Mouse (Mus musculus): ENCODE data around the gene Txndc15.

Gene Txndc15

GRCm38 (mm10) chr13:55732121-55732520 lies 17.7 kb downstream of the Txndc15 start:
- DNase-seq = no peak

- no peak for DNase-seq
These were observed 19.4 kb downstream of the Txndc15 start for GRCm38 (mm10) chr13:55733628-55734502.

GRCm38 (mm10) chr13:55737885-55738284 lies 23.4 kb downstream of the Txndc15 start:
- no peak for DNase-seq

GRCm38 (mm10) chr13:55742306-55742705 lies 27.9 kb downstream of the Txndc15 start:
- no peak for DNase-seq

- DNase-seq = no peak
These were observed 39.9 kb downstream of the Txndc15 start for GRCm38 (mm10) chr13:55754380-55754779.

GRCm38 (mm10) chr13:55756789-55757188 lies 42.3 kb downstream of the Txndc15 start:
- no peak for DNase-seq

GRCm38 (mm10) chr13:55757645-55758044 lies 43.2 kb downstream of the Txndc15 start:
- no peak for DNase-seq

GRCm38 (mm10) chr13:55760576-55760975 lies 46.1 kb downstream of the Txndc15 start:
- no peak for DNase-seq

- no peak for DNase-seq
These were observed 47.0 kb downstream of the Txndc15 start for GRCm38 (mm10) chr13:55761486-55761885.

GRCm38 (mm10) chr13:55774352-55774751 lies 59.9 kb downstream of the Txndc15 start:
- no peak for DNase-seq

- no peak for DNase-seq
These were observed 60.6 kb downstream of the Txndc15 start for GRCm38 (mm10) chr13:55775056-55775455.
